In genomic region chr9:122736742-122737141, GRCm38 (mm10) we compare ENCODE assay signal across 9 mouse cellular contexts. TPM values are rescaled to one million over a fixed set of nuclear protein-coding genes. Genes with fewer than 3 reads are reported as not detected.
A peak's percentile ranks its signal among the peaks of the same experiment; 100 is the strongest.
DNase-seq lines count a peak whose midpoint lies in the region; ATAC-seq lines count a peak whose summit lies in the region.
"Had no signal": no experiment of that assay in that cellular context is flagged by ENCODE, and none has a peak within 500 bp of the region (broad histone marks: within the 10 kb centered on the region; RNA-seq: fewer than 3 reads in every experiment).

No protein-coding gene starts in this region.

- no peak for ATAC-seq in heart, embryonic 12.5 days (ENCODE audit: insufficient number of reproducible peaks, low FRiP score)
- peak; percentile 37 to 42; a peak in 2 of 4 replicates for ATAC-seq in hematopoietic stem cell, adult 5-6 weeks (replicated peaks in 1 of 2; ENCODE audit: insufficient read depth in 1 of 2, low FRiP score in 2 of 2, low TSS enrichment in 1 of 2, low read depth in 1 of 2, poor library complexity in 2 of 2, severe bottlenecking in 2 of 2)
- peak; percentile 83 for ATAC-seq in megakaryocyte, adult 5-6 weeks (ENCODE audit: poor library complexity, severe bottlenecking)
- ATAC-seq in forebrain, embryonic 15.5 days (replicated peaks): no peak

- H3K4me3 ChIP-seq in heart, embryonic 12.5 days: no peak overlapping the region
- no peak overlapping the region for H3K4me3 ChIP-seq in forebrain, embryonic 15.5 days
- H3K4me3 ChIP-seq: limb, embryonic 15.5 days had no signal

- 26% methylated on average over 4 of the region's 4 CpGs for WGBS in heart, embryonic 12.5 days
- 24% methylated on average over 4 of the region's 4 CpGs for WGBS in forebrain, embryonic 15.5 days

- H3K27me3 ChIP-seq in heart, embryonic 12.5 days (replicated peaks): 0 out of 2 replicates have a peak, but pooled peaks cover 11% of the 10 kb centered on the region
- peaks cover 6% of the 10 kb centered on the region; the same call in 1 of the 2 replicates for H3K27me3 ChIP-seq in forebrain, embryonic 15.5 days

- H3K4me1 ChIP-seq in heart, embryonic 12.5 days (replicated peaks): no peaks in the 10 kb centered on the region
- H3K4me1 ChIP-seq in forebrain, embryonic 15.5 days: no peaks in the 10 kb centered on the region

- H3K36me3 ChIP-seq in heart, embryonic 12.5 days: no peaks in the 10 kb centered on the region
- no peaks in the 10 kb centered on the region for H3K36me3 ChIP-seq in forebrain, embryonic 15.5 days
- H3K36me3 ChIP-seq: limb, embryonic 15.5 days had no signal

- H3K9me3 ChIP-seq in heart, embryonic 12.5 days (replicated peaks): peaks cover 6% of the 10 kb centered on the region
- no peaks in the 10 kb centered on the region for H3K9me3 ChIP-seq in forebrain, embryonic 15.5 days
- H3K9me3 ChIP-seq: limb, embryonic 15.5 days had no signal

- H3K4me2 ChIP-seq in heart, embryonic 12.5 days: no peak overlapping the region
- H3K4me2 ChIP-seq in forebrain, embryonic 15.5 days (replicated peaks): no peak overlapping the region
- H3K4me2 ChIP-seq: limb, embryonic 15.5 days had no signal

- H3K9ac ChIP-seq in heart, embryonic 12.5 days: no peak overlapping the region
- no peak overlapping the region for H3K9ac ChIP-seq in forebrain, embryonic 15.5 days (replicated peaks)
- H3K9ac ChIP-seq: limb, embryonic 15.5 days had no signal

- H3K27ac ChIP-seq in heart, embryonic 12.5 days (ENCODE audit: poor library complexity, severe bottlenecking): no peak overlapping the region
- no peak overlapping the region for H3K27ac ChIP-seq in forebrain, embryonic 15.5 days (replicated peaks)
- H3K27ac ChIP-seq: limb, embryonic 15.5 days had no signal

- peak; percentile 46 for DNase-seq in heart, adult 8-10 months (ENCODE audit: low spot score)
- DNase-seq in urinary bladder, postnatal 25 days (ENCODE audit: low spot score): peak; percentile 42
- DNase-seq in urinary bladder, adult 18-20 months (ENCODE audit: low spot score in 2 of 2): no peak
- DNase-seq in cerebellum, adult 9-10 months: peak; percentile 51

RNA-seq across cellular contexts. Expression of gene Topaz1, which starts 10.4 kb away (rescaled TPM):
- total RNA-seq in heart, adult 8-10 months (2022): not detected
- polyA plus RNA-seq in heart, embryonic 12.5 days (2016; fragmentation: Nextera tagmentation; extraction: Ambion mirVana): not detected in 2 replicates
- total RNA-seq in hematopoietic stem cell, adult 5-6 weeks (2017): not detected in 2 replicates
- total RNA-seq in megakaryocyte, adult 5-6 weeks (2015): not detected in 2 replicates
- not detected in 2 replicates for total RNA-seq in megakaryocyte, adult 5-6 weeks (2017)
- not detected in 2 replicates for polyA plus RNA-seq in forebrain, embryonic 15.5 days (2015; fragmentation: Nextera tagmentation; extraction: Ambion mirVana)
- polyA plus RNA-seq: limb, embryonic 15.5 days had no signal

Comparison
In these comparisons a context has a peak if more than half of its experiments do, and no peak if none do; other contexts are left out.
1. DNase-seq: peak in heart, adult 8-10 months (single experiment), urinary bladder, postnatal 25 days (single experiment) and cerebellum, adult 9-10 months (single experiment); none in urinary bladder, adult 18-20 months (0 of 2).
2. ATAC-seq: peak in hematopoietic stem cell, adult 5-6 weeks (2 of 2) and megakaryocyte, adult 5-6 weeks (single experiment); none in heart, embryonic 12.5 days (single experiment) and forebrain, embryonic 15.5 days (single experiment).